Mouse (Mus musculus) spleen, postnatal 4 days (tissue): ENCODE results near the gene Kcnj15.

Experiments
- DNase-seq, 2 experiments: peaks; one replicate each; pipeline ENCODE4 v3.0.0; 2022; ENCODE audit warnings: low spot score in 2 of 2

Gene Kcnj15

GRCm38 (mm10) chr16:95257266-95257894, at the start of gene Kcnj15:
Kcnj15 (plus strand) TSS chr16:95257558.
- DNase-seq = no peak

- no peak for DNase-seq
Observed at GRCm38 (mm10) chr16:95208243-95208642, 49.1 kb upstream of the Kcnj15 start.

- no peak for DNase-seq
Observed at GRCm38 (mm10) chr16:95209011-95209466, 48.3 kb upstream of the Kcnj15 start.

DNA sequence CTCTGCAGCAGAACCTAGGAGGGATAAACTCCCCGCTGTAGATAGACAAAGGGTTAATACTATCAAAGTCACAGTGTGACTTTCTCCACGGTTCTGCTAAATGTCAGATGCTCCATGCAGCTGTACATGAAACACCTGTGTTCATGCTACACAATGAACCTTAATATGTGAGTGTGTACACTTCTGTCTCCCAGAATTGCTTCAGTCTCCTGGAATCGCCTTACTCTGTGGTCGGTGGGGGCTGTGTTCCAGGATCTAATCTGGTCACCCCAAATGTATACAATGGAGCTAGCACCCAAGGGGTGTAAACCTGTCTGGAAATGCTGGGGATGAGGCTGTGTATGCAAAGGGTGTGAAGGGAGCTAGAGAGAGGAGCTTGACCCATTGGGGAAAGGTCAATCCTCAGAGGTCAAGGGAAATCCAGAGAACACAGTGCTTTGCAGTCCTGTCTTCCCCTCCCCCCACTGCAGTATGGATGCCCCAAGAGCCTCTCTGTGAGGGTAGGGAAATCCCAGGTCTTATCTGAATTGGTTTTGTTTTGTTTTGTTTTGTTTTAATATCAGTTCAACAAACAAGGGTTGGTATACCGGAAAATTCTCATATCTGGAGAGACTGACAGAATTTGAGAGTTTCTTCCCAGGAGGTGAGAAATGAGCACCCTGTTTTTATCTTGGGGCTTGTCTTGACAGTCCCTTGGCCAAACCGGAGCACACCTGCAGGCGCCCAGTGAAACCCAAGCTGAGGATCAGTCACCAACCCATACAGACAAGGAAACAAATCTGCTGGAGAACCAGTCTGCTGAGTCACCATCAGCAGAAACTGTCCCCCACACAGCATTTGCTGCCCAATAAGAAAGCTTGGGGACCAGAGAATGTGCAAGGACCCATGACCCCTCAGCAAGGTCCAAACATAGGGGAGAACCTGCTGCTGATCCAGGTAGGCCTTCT, 42.8 kb upstream of the Kcnj15 start:
- DNase-seq = no peak

GRCm38 (mm10) chr16:95215782-95216181, 41.6 kb upstream of the Kcnj15 start:
- DNase-seq = no peak

DNA sequence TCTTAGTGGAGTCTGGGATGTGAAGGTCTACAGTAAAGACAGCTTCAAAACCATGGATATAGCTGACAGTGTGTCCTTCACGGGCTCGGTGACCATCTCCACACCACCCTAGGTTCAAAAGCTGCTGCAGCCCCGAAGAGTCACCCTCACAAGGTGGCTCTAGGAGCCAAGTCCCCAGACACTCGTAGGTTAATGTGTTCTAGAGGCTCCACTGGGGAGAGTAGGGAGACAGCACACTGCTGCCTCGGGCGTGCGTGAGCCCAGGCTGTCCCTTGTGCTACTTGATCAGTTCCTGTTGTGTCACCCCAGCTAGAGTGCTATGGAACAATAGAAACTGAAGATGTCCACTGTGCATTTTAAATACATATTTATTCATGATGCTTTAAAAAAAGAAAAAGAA, 41.0 kb upstream of the Kcnj15 start:
- DNase-seq = no peak

GRCm38 (mm10) chr16:95216824-95217223, 40.5 kb upstream of the Kcnj15 start:
- no peak for DNase-seq

DNA sequence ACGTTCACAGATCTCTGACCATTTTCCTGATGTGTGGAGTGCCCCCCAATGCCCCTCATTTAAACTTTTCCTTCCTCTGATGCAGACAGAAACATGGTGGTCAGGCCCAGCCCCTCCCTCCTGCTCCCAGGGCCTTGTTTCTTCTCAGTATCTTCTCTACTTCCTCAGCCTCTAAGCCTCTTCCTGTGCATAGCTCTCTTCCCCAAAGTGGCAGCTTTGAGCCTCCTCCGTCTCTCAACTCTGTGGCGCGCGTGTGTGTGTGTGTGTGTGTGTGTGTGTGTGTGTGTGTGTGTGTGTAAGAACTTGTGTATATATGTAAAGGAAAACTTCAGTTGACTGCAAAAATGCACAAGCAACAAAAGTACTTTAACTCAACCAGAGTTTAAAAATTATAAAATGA, 38.6 kb upstream of the Kcnj15 start:
- no peak for DNase-seq

- no peak for DNase-seq
Observed at GRCm38 (mm10) chr16:95219459-95219858, 37.9 kb upstream of the Kcnj15 start.

- DNase-seq = no peak
Observed at GRCm38 (mm10) chr16:95221051-95221450, 36.3 kb upstream of the Kcnj15 start.

DNA sequence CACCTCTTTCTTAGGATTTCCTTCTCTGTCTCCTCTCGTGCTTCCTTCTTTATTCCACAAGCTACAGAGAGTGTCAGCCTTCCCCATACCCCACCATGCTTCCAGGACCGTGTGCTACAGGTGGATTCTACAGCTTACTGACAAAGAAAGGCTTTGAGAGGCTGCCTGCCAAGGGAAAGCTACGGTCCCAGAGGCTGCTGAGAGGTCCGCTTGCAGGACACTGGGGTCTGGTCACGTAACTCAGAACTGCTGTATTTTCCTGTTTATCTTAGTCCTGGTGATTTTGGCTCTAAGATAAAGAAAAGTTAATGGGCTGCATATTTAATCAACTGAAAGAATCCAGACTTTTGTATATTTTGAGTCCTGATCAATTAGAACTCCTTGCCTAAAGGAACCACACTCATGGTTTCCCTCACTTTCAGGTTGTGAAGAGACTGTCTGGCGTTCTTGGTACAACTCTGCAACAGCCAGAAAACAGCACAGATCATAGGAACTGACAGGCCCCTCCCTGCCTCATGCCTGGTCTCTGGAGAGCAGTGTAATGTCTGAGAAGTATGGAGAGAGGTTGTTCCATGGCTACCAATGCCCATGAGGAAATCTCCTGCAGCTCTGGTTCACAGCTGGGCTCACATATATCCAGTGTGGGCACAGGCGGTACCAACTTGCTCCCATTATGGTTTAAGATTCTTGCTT, 35.2 kb upstream of the Kcnj15 start:
- DNase-seq = no peak

GRCm38 (mm10) chr16:95223435-95223834, 33.9 kb upstream of the Kcnj15 start:
- DNase-seq = no peak

DNA sequence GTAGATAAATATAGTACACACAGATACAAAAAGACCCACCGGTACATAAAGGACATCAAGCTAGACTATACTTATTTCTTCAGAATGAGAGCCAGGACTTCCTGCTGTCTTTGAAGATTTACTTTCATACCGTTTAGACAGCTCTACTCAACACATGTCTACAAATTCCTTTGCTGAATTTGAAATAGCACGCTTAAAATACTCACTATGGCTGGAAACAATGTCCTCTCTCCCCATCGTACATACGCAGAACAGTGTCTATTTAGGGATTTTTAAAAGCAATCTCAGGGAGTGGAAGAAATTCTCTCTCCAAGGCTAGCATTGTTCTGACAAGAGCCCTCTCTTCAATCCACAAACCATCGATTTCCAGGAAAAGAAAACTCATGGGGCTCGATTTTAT, 32.1 kb upstream of the Kcnj15 start:
- DNase-seq = no peak

DNA sequence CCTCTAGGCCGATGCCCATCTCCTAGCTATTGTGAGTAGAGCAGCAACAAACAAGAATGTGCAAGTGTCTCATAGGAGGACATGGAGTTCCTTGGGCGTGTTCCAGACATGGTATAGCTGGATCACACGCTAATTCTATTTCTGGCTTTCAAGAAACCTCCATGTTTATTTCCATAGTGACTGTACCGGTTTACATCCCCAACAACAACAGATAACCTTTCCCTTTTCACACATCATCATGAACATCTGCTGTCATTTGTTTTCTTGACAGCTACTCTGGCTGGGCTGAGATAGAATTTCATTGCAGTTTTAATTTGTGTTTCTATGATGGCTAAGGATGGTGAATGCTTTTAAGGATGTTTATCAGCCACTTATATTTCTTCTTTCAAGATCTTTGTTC, 25.6 kb upstream of the Kcnj15 start:
- no peak for DNase-seq

- no peak for DNase-seq
Observed at GRCm38 (mm10) chr16:95234891-95235548, 22.3 kb upstream of the Kcnj15 start.

DNA sequence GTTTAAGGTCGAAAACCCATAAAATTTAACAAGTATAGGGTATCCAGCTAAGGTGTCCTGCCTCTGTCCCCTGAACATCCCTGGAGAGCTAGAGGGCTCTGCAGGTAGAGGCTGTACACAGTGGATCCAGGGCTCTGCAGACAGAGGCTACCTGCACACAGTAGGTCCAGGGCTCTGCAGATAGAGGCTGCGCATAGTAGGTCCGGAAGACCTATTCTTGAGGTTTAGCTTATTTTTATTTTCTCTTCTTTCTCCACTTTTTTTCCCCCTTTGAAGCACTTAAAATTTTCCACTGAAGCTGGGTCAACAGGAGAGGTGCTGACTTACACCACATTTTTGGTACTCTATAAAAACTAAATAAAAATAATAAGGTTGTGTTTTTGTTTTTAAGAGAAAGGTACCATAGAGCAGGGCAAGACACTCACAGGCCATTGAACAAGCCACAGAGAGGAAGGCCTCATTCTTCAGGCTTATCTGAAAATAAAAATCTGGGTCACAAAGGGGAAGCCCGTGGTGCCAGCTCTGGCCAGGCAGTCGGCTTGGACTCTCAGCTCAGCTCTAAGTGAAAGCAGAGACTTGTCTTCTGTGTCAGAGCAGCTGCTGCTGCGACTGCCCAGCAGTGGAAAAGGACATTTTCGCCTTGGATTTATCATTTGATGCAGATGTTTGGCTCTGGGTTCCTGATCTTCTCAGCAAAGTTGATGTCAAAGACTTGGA, 18.0 kb upstream of the Kcnj15 start:
- no peak for DNase-seq

DNA sequence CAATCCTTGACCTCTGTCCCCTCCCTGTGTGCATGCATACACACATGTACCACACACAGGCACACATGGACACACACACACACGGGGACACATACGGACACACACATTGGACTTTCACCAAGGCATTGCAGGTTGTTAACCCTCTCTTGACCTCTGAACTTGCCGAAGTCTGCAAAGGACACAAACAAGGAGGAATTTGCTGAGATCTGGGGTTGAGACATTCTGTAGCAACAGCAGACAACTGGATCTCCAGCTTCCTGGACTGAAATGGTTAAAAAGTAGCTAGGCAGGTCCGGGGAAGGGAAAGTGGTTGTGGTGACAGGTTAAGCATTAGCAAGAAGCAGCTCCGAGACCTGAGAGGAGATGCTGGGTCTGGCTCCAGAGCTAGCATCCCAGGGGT, 16.7 kb upstream of the Kcnj15 start:
- DNase-seq = no peak

GRCm38 (mm10) chr16:95241581-95241980, 15.8 kb upstream of the Kcnj15 start:
- DNase-seq = no peak

DNA sequence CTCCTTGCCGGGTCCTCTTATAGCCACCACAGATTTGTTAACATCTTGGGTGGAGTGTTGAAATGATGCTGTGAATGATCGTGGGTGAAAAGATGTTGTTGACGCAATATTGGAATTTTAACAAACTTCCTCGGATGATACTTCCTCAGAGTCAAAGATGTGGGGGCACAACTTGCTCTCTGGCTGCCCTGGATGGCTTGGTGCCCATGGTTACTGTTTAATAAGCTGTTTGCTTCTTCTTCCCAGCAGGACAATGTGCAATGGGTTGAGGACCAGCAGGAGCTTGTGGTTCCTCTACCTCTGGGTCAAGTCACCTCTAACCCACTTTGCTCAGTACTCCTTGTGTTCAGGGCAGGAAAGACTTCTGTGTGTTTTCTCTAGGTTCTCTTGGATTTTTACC, 15.2 kb upstream of the Kcnj15 start:
- no peak for DNase-seq

- DNase-seq = no peak
Observed at GRCm38 (mm10) chr16:95243401-95243800, 14.0 kb upstream of the Kcnj15 start.

DNA sequence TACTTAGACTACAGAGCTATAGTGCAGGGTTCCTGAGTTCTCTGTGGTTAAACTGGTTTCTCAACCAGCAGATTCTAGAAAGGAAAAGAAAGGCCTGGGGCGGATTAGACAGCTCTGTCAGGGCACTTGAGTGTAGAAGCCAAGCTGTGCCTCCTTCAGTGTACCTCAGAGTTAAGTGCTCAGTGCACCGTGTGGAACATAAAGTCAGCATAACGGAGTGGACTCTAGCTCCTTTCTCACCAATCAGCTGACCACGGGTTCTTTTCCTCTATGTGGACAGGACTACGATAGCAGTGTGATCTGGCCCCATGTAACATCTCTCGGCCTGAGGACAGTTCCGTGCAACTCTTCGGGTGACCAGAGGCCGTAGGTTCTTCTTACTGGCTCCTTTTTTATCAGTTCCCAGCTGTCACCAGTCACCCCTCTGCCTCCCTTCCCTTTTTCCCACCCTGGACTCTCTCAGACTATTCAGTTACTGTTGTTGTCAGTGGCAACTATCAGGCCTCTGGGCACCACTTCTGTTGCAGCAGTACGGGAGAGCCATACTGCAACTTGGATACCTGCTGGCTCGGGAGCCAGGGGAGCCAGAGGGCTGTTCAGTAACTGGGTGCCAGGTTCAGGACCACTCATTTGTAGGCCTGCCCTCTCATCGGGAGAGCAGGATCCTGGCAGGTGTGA, 12.6 kb upstream of the Kcnj15 start:
- no peak for DNase-seq
